Mouse (Mus musculus) CD8-positive naive resting alpha-beta T cell, adult 57 days (primary cell): ENCODE results near the gene Gcc1. TPM values are rescaled to one million over a fixed set of nuclear protein-coding genes. Genes with fewer than 3 reads are reported as not detected.

ENCODE experiments used
- total RNA-seq: library from RNA; stranded (reverse); gene quantifications from one replicate; pipeline ENCODE4 v1.2.4, GENCODE M21; 2023

Gcc1 gene
- total RNA-seq = 24.2 TPM

GRCm38 (mm10) chr6:28428290-28428689 lies at the start of gene Gcc1:
TSS of gene Gcc1 (minus strand) at chr6:28428390.

DNA sequence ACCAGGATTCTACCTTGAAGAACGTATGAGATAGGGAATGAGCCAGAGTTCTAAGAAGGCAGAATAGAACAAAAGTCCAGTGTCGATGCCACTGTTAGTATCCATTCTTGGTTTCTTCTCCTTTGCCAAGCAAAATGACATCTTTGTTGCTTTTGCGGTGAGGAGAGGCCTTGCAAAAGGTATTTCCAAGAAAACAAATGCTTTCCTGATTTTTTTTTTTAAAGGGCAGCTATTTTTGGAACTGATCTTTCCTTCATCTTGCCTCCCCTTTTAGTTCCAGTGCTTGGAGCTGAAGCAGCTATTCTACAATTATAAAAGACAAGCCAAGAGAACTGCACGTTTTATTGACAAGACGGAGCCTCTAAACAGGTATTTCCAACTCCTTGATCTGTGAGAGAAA lies 46.6 kb upstream of the Gcc1 start, which contains the start of gene Snd1:
Gene Snd1, plus strand, starts transcription at position 301 of the 400 bp plus-strand sequence.

DNA sequence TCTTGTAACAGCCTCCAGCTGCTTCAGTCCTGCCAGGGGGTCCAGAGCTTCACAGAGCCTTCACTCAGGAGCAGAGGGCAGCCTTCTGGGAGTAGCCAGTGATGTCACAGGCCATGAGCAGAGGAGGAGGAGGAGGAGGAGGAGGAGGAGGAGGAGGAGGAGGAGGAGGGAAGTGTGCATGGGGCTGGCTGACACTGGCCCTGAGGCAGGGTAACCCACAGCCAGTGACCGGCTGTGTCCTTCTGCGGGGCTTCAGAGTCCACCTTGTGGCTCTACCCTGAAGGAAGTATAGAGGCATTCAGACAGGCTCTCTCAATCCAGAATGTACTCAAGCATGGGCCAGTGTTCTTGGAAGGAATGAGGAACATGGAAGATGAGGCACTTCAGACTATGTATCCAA lies 21.1 kb upstream of the Gcc1 start, which contains the start of gene Pax4:
Gene Pax4, minus strand, starts transcription at position 101 of the 400 bp plus-strand sequence.

DNA sequence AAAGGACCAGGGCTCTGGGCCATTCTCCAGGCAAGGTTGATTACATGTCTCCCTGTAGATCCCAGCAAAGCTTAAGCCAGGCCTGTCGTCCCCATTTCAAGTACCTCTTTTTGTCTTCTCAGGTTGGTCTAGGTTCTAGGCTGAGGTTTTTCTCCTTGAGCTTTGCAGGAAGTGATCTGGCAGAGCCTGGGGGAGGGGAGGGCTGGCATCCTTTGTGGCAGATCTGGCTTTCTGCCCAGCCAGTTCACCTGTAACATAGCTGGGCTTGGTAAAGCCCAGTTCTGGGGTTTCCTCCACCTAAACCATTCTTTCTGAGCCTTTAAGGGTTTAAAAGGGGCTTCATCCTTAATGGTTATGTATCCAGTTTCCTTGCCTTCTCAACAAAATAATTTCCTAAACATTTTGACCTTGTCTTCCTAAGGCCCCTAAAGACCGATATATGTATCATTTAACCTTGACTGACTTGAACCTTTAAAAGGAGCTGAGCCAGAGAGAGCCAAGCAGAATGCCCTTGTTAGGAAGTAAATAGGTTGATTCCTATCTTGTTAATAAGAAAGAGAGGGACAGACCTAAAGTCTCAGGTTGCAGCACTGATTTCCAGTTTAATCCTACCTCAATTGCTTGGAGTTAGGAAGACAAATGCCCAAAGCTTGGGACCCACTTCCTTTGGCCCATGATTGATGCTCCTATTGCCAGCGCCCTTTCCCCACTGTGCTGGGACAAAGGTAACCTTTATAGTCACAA lies 922 bp downstream of the Gcc1 start, which contains the start of gene Fscn3:
Gene Fscn3, plus strand, starts transcription at position 694 of the 744 bp plus-strand sequence.

DNA sequence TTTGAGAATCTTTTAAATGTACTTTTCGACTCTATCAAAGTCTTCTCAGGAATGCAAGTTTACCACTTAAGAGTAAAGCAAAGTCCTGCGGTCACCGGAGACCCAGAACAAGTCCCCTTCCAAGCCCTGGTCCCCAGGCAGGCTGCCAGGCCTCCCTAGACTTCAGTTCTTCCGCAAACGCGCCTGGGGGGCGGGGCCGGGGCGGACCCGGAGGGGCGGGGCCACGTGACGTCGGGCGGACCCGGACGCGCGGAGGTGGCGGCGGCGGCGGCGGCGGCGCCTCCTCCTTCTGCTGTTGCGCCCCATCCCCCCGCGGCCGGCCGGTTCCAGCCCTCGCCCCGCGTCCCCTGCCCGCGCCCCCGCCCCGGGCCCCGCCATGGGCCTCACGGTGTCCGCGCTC lies 4.9 kb downstream of the Gcc1 start, which contains the start of gene Arf5:
Gene Arf5, plus strand, starts transcription at position 248 of the 400 bp plus-strand sequence.

DNA sequence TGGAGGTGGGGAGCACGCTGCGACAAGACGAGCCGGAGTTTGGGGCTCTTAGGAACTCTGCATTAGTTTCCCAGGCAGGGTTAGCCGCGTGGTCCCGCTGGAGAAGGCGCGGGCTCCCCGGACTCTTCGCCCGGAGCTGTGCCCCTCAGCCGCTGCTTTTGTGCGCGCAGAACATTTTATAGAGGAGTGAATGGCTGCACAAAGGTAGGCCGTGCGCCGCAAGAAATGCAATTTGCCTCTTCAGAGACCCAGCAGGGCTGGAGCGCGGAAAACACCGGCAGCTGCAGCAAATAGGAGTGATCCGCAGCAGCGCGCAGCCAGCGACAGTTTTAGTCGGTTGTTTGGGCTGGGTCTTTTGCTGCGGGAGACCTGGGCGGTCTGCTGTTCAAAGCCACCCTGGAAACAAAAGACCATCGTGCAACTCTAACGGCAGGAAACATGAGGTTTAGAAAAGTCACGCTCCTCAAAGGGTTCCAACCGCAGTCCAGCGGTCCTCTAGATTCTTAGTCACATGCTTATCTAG lies 30.4 kb downstream of the Gcc1 start, which contains the start of gene Zfp800:
Gene Zfp800, minus strand, starts transcription at position 325 of the 523 bp plus-strand sequence.

Other genes with a start within 250 kb of the Gcc1 start
- 48.8 TPM for gene Zfp800, start 30.4 kb downstream of the Gcc1 start, total RNA-seq
- 154 TPM for gene Arf5, start 4.8 kb downstream of the Gcc1 start, total RNA-seq
- not detected for gene Fscn3, start 601 bp downstream of the Gcc1 start, total RNA-seq
- not detected for gene Pax4, start 21.0 kb upstream of the Gcc1 start, total RNA-seq
- 122 TPM for gene Snd1, start 46.7 kb upstream of the Gcc1 start, total RNA-seq